ENCODE assay signal across 20 mouse cellular contexts in genomic region chr4:128575811-128576210, GRCm38 (mm10). TPM values are rescaled to one million over a fixed set of nuclear protein-coding genes. Genes with fewer than 3 reads are reported as not detected.
DNase-seq lines count a peak whose midpoint lies in the region; ATAC-seq and TF ChIP-seq lines count a peak whose summit lies in the region.
"Had no signal": no experiment of that assay in that cellular context is flagged by ENCODE, and none has a peak within 500 bp of the region (broad histone marks: within the 10 kb centered on the region; RNA-seq: fewer than 3 reads in every experiment).

No protein-coding gene starts in this region.

- 86% methylated on average over 4 of the region's 4 CpGs for WGBS in kidney, embryonic 15.5 days
- 45% methylated on average over 4 of the region's 4 CpGs for WGBS in lung, postnatal 0 days
- WGBS in midbrain, postnatal 0 days: 86% methylated on average over 4 of the region's 4 CpGs

- ATAC-seq in kidney, embryonic 15.5 days (replicated peaks; ENCODE audit: low FRiP score): no peak
- no peak for ATAC-seq in lung, postnatal 0 days
- no peak for ATAC-seq in CD4-positive, CD25-positive, alpha-beta regulatory T cell, adult 4 months
- ATAC-seq in midbrain, postnatal 0 days (ENCODE audit: low FRiP score): no peak
- ATAC-seq: forebrain, postnatal 0 days; midbrain, embryonic 15.5 days had no signal

- H3K27me3 ChIP-seq in kidney, embryonic 15.5 days: no peaks in the 10 kb centered on the region
- no peaks in the 10 kb centered on the region for H3K27me3 ChIP-seq in lung, postnatal 0 days (replicated peaks; ENCODE audit: insufficient read depth, low read length)
- no peaks in the 10 kb centered on the region for H3K27me3 ChIP-seq in midbrain, postnatal 0 days (ENCODE audit: insufficient read depth, low read length)
- H3K27me3 ChIP-seq: hindbrain, embryonic 15.5 days; liver, embryonic 13.5 days; midbrain, embryonic 15.5 days; stomach, embryonic 15.5 days had no signal

- no peaks in the 10 kb centered on the region for H3K9me3 ChIP-seq in kidney, embryonic 15.5 days (replicated peaks)
- H3K9me3 ChIP-seq in lung, postnatal 0 days (ENCODE audit: low read length): no peaks in the 10 kb centered on the region
- H3K9me3 ChIP-seq in midbrain, postnatal 0 days (ENCODE audit: low read length): no peaks in the 10 kb centered on the region
- H3K9me3 ChIP-seq: liver, embryonic 13.5 days; midbrain, embryonic 15.5 days; stomach, embryonic 15.5 days had no signal

- peaks cover 24% of the 10 kb centered on the region for H3K36me3 ChIP-seq in kidney, embryonic 15.5 days
- no peaks in the 10 kb centered on the region for H3K36me3 ChIP-seq in lung, postnatal 0 days (ENCODE audit: insufficient read depth, low read length)
- H3K36me3 ChIP-seq in midbrain, postnatal 0 days (ENCODE audit: insufficient read depth, low read length): peaks cover 6% of the 10 kb centered on the region; the same call in 1 of the 2 replicates
- H3K36me3 ChIP-seq: G1E; liver, embryonic 13.5 days had no signal

- no peak overlapping the region for H3K4me2 ChIP-seq in kidney, embryonic 15.5 days
- H3K4me2 ChIP-seq in lung, postnatal 0 days (replicated peaks; ENCODE audit: low read depth, low read length): no peak overlapping the region
- no peak overlapping the region for H3K4me2 ChIP-seq in midbrain, postnatal 0 days (ENCODE audit: low read depth, low read length, poor library complexity, severe bottlenecking)
- H3K4me2 ChIP-seq: hindbrain, embryonic 15.5 days; liver, embryonic 13.5 days; midbrain, embryonic 15.5 days; stomach, embryonic 15.5 days had no signal

- no peaks in the 10 kb centered on the region for H3K4me1 ChIP-seq in kidney, embryonic 15.5 days
- H3K4me1 ChIP-seq in lung, postnatal 0 days (ENCODE audit: insufficient read depth, low read depth, low read length): no peaks in the 10 kb centered on the region
- no peaks in the 10 kb centered on the region for H3K4me1 ChIP-seq in midbrain, postnatal 0 days (ENCODE audit: insufficient read depth, low read length)
- H3K4me1 ChIP-seq: hindbrain, embryonic 15.5 days; liver, embryonic 13.5 days; midbrain, embryonic 15.5 days; stomach, embryonic 15.5 days had no signal

- no peak for TF ChIP-seq CTCF in lung, postnatal 0 days (IDR thresholded peaks at IDR 0.05)
- TF ChIP-seq CTCF in midbrain, postnatal 0 days (IDR thresholded peaks at IDR 0.05): no peak

- peak; percentile 16 for DNase-seq in kidney, adult 18-20 months
- DNase-seq in kidney, adult 9 months: peak; percentile 13
- DNase-seq in lung, postnatal 0 days (ENCODE audit: low spot score): peak; percentile 41
- peak; percentile 39 for DNase-seq in ovary, postnatal 36 days (ENCODE audit: low spot score)
- no peak for DNase-seq in midbrain, postnatal 0 days (ENCODE audit: low spot score)
- no peak for DNase-seq in thymus, postnatal 36 days
- DNase-seq: adrenal gland, postnatal 25 days; cerebellum, adult 9-10 months; forebrain, postnatal 0 days; gastrocnemius, postnatal 14 days; liver, embryonic 13.5 days; retina, postnatal 1 day; thymus, postnatal 14 days had no signal

- H3K4me3 ChIP-seq in kidney, embryonic 15.5 days (replicated peaks): no peak overlapping the region
- no peak overlapping the region for H3K4me3 ChIP-seq in lung, postnatal 0 days (ENCODE audit: low read depth, low read length)
- no peak overlapping the region for H3K4me3 ChIP-seq in midbrain, postnatal 0 days (ENCODE audit: low read depth, low read length)
- H3K4me3 ChIP-seq: hindbrain, embryonic 15.5 days; liver, embryonic 13.5 days; midbrain, embryonic 15.5 days; stomach, embryonic 15.5 days had no signal

- TF ChIP-seq EP300 in lung, postnatal 0 days (IDR thresholded peaks at IDR 0.05): no peak

- no peak overlapping the region for H3K27ac ChIP-seq in kidney, embryonic 15.5 days
- H3K27ac ChIP-seq in lung, postnatal 0 days (ENCODE audit: low read length): no peak overlapping the region
- no peak overlapping the region for H3K27ac ChIP-seq in midbrain, postnatal 0 days (ENCODE audit: low read depth, low read length)
- H3K27ac ChIP-seq: hindbrain, embryonic 15.5 days; liver, embryonic 13.5 days; midbrain, embryonic 15.5 days; stomach, embryonic 15.5 days had no signal

- H3K9ac ChIP-seq in kidney, embryonic 15.5 days: no peak overlapping the region
- H3K9ac ChIP-seq in lung, postnatal 0 days (replicated peaks; ENCODE audit: low read depth): no peak overlapping the region
- no peak overlapping the region for H3K9ac ChIP-seq in midbrain, postnatal 0 days (replicated peaks; ENCODE audit: low read length, poor library complexity, severe bottlenecking)
- H3K9ac ChIP-seq: forebrain, postnatal 0 days; hindbrain, embryonic 15.5 days; liver, embryonic 13.5 days; midbrain, embryonic 15.5 days; stomach, embryonic 15.5 days had no signal

RNA-seq across cellular contexts. Expression of gene Zscan20, which starts 34.1 kb away (rescaled TPM):
- polyA plus RNA-seq in kidney, embryonic 15.5 days (2015; fragmentation: Nextera tagmentation; extraction: Ambion mirVana): 5.7 and 6.0 TPM in 2 replicates
- 1.1 and 1.5 TPM in 2 replicates for polyA plus RNA-seq in lung, postnatal 0 days (2015; fragmentation: Nextera tagmentation; extraction: Ambion mirVana)
- polyA plus RNA-seq in CD4-positive, CD25-positive, alpha-beta regulatory T cell, adult 4 months (2017; shearing (Covaris generic)): 1 to 10 TPM; 3.1 TPM
- 12.3 and 16.6 TPM in 2 replicates for total RNA-seq in midbrain, postnatal 0 days (2014; rRNA removed)
- 1.9 and 2.5 TPM in 2 replicates for polyA plus RNA-seq in midbrain, postnatal 0 days (2015; fragmentation: Nextera tagmentation; extraction: Ambion mirVana)

RNA-seq across cellular contexts. Expression of gene Tlr12, which starts 42.6 kb away (rescaled TPM):
- polyA plus RNA-seq in kidney, embryonic 15.5 days (2015; fragmentation: Nextera tagmentation; extraction: Ambion mirVana): 2.6 and 2.9 TPM in 2 replicates
- polyA plus RNA-seq in lung, postnatal 0 days (2015; fragmentation: Nextera tagmentation; extraction: Ambion mirVana): 2.2 and 3.0 TPM in 2 replicates
- 1 to 10 TPM; 2.0 to 6.1 TPM for polyA plus RNA-seq in CD4-positive, CD25-positive, alpha-beta regulatory T cell, adult 4 months (2017; shearing (Covaris generic))
- 1.3 and 2.1 TPM in 2 replicates for total RNA-seq in midbrain, postnatal 0 days (2014; rRNA removed)
- 0.71 and 1.1 TPM in 2 replicates for polyA plus RNA-seq in midbrain, postnatal 0 days (2015; fragmentation: Nextera tagmentation; extraction: Ambion mirVana)
- total RNA-seq: G1E; gastrocnemius, postnatal 14 days had no signal
- polyA plus RNA-seq: C2C12, G1E had no signal

Comparison
In these comparisons a context has a peak if more than half of its experiments do, and no peak if none do; other contexts are left out.
1. DNase-seq: peak in kidney, adult 18-20 months (single experiment), kidney, adult 9 months (single experiment), lung, postnatal 0 days (single experiment) and ovary, postnatal 36 days (single experiment); none in midbrain, postnatal 0 days (single experiment) and thymus, postnatal 36 days (0 of 2).